In the genomic region with DNA sequence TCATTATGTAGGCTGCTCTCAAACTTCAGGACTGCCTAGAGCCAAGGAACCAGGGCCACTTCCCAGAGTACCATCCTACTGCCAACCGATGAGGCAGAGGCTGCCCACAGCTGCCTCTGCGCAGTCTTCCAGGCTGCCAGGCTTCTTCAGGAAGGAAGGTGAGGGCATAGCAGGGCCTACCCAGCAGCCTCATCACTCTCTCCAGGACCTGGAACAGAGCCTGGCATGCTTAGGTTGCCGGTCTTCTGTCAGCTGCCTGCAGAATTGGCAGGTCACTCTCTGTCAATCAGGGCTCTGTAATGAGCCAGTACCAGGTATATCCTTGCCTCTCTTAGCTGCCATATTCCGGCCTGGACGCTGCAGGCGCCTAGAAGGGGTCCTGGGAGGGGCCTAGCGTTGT, we compare ENCODE assay signal across 18 mouse cellular contexts. TPM values are rescaled to one million over a fixed set of nuclear protein-coding genes. Genes with fewer than 3 reads are reported as not detected.
DNase-seq lines count a peak whose midpoint lies in the region; ATAC-seq lines count a peak whose summit lies in the region.
"Had no signal": no experiment of that assay in that cellular context is flagged by ENCODE, and none has a peak within 500 bp of the region (broad histone marks: within the 10 kb centered on the region; RNA-seq: fewer than 3 reads in every experiment).

No protein-coding gene starts in this region.

- DNase-seq in cerebellum, adult 9-11 months, result peak; percentile 49
- DNase-seq in cerebellum, adult 8-10 months, result no peak
- no peak for DNase-seq in hindbrain, embryonic 10.5 days (ENCODE audit: low spot score)
- DNase-seq in hindbrain, embryonic 11.5 days (ENCODE audit: low spot score), result no peak
- DNase-seq in midbrain, embryonic 14.5 days, result no peak
- no peak for DNase-seq in midbrain, embryonic 11.5 days (ENCODE audit: low spot score, missing footprints)
- DNase-seq in MN1 (ENCODE audit: low spot score), result no peak
- DNase-seq in natural killer cell, adult 2 months (ENCODE audit: low spot score in 2 of 2), result no peak
- DNase-seq: adrenal gland, postnatal 25 days; forebrain, postnatal 0 days; lung, postnatal 14 days; retina, postnatal 1 day; spleen, adult 18-20 months had no signal

- peaks cover 47% of the 10 kb centered on the region for H3K4me1 ChIP-seq in hindbrain, embryonic 10.5 days (replicated peaks)
- H3K4me1 ChIP-seq in hindbrain, embryonic 11.5 days (replicated peaks; ENCODE audit: control insufficient read depth, insufficient read depth, low read length), result peaks cover 10% of the 10 kb centered on the region
- H3K4me1 ChIP-seq in midbrain, embryonic 14.5 days (ENCODE audit: control insufficient read depth, insufficient read depth, low read length), result peaks cover 16% of the 10 kb centered on the region; the same call in 1 of the 2 replicates
- peaks cover 13% of the 10 kb centered on the region for H3K4me1 ChIP-seq in midbrain, embryonic 11.5 days (ENCODE audit: control insufficient read depth, insufficient read depth, low read length)
- H3K4me1 ChIP-seq: stomach, embryonic 15.5 days had no signal

- no peak overlapping the region for H3K9ac ChIP-seq in hindbrain, embryonic 11.5 days (ENCODE audit: low read depth, low read length)
- H3K9ac ChIP-seq in midbrain, embryonic 14.5 days (replicated peaks; ENCODE audit: low read length), result no peak overlapping the region
- no peak overlapping the region for H3K9ac ChIP-seq in midbrain, embryonic 11.5 days (ENCODE audit: low read length)
- H3K9ac ChIP-seq: forebrain, postnatal 0 days; liver, embryonic 15.5 days; stomach, embryonic 15.5 days had no signal

- H3K27me3 ChIP-seq in hindbrain, embryonic 10.5 days (ENCODE audit: insufficient read depth, poor library complexity, severe bottlenecking), result no peaks in the 10 kb centered on the region
- no peaks in the 10 kb centered on the region for H3K27me3 ChIP-seq in hindbrain, embryonic 11.5 days (ENCODE audit: control insufficient read depth, insufficient read depth, low read length)
- H3K27me3 ChIP-seq in midbrain, embryonic 14.5 days (ENCODE audit: control insufficient read depth, insufficient read depth, low read length), result no peaks in the 10 kb centered on the region
- no peaks in the 10 kb centered on the region for H3K27me3 ChIP-seq in midbrain, embryonic 11.5 days (ENCODE audit: control insufficient read depth, insufficient read depth, low read length)
- H3K27me3 ChIP-seq: CH12.LX; liver, embryonic 15.5 days; stomach, embryonic 15.5 days had no signal

- WGBS in hindbrain, embryonic 10.5 days, result 77% methylated on average over 7 of the region's 7 CpGs
- 85% methylated on average over 7 of the region's 7 CpGs for WGBS in hindbrain, embryonic 11.5 days
- 76% methylated on average over 7 of the region's 7 CpGs for WGBS in midbrain, embryonic 14.5 days
- WGBS in midbrain, embryonic 11.5 days, result 79% methylated on average over 7 of the region's 7 CpGs

- peak overlapping the region; percentile 79 for H3K27ac ChIP-seq in hindbrain, embryonic 10.5 days
- no peak overlapping the region for H3K27ac ChIP-seq in hindbrain, embryonic 11.5 days (ENCODE audit: low read depth, low read length)
- 0 out of 2 replicates have a peak overlapping the region, but pooled peaks have one; percentile 8 for H3K27ac ChIP-seq in midbrain, embryonic 14.5 days (replicated peaks; ENCODE audit: low read depth, low read length)
- no peak overlapping the region for H3K27ac ChIP-seq in midbrain, embryonic 11.5 days (ENCODE audit: low read depth, low read length)
- H3K27ac ChIP-seq: liver, embryonic 15.5 days; stomach, embryonic 15.5 days had no signal

- H3K4me2 ChIP-seq in hindbrain, embryonic 11.5 days (replicated peaks; ENCODE audit: low read depth, low read length), result no peak overlapping the region
- H3K4me2 ChIP-seq in midbrain, embryonic 14.5 days (ENCODE audit: low read length), result no peak overlapping the region
- no peak overlapping the region for H3K4me2 ChIP-seq in midbrain, embryonic 11.5 days
- H3K4me2 ChIP-seq: heart, embryonic 11.5 days; liver, embryonic 15.5 days; stomach, embryonic 15.5 days had no signal

- no peak for ATAC-seq in hindbrain, embryonic 11.5 days (ENCODE audit: low FRiP score)
- no peak for ATAC-seq in midbrain, embryonic 14.5 days (ENCODE audit: low FRiP score, low TSS enrichment)
- ATAC-seq in midbrain, embryonic 11.5 days (ENCODE audit: low FRiP score), result no peak
- ATAC-seq: intestine, postnatal 0 days had no signal

- no peaks in the 10 kb centered on the region for H3K9me3 ChIP-seq in hindbrain, embryonic 10.5 days
- no peaks in the 10 kb centered on the region for H3K9me3 ChIP-seq in hindbrain, embryonic 11.5 days (ENCODE audit: control insufficient read depth, low read length)
- H3K9me3 ChIP-seq in midbrain, embryonic 14.5 days (ENCODE audit: control insufficient read depth, low read length), result no peaks in the 10 kb centered on the region
- no peaks in the 10 kb centered on the region for H3K9me3 ChIP-seq in midbrain, embryonic 11.5 days (ENCODE audit: control insufficient read depth, low read length)
- H3K9me3 ChIP-seq: liver, embryonic 15.5 days; stomach, embryonic 15.5 days had no signal

- no peaks in the 10 kb centered on the region for H3K36me3 ChIP-seq in hindbrain, embryonic 10.5 days
- H3K36me3 ChIP-seq in hindbrain, embryonic 11.5 days (ENCODE audit: control insufficient read depth, insufficient read depth, low read length), result no peaks in the 10 kb centered on the region
- H3K36me3 ChIP-seq in midbrain, embryonic 14.5 days (ENCODE audit: control insufficient read depth, insufficient read depth, low read length), result no peaks in the 10 kb centered on the region
- H3K36me3 ChIP-seq in midbrain, embryonic 11.5 days (ENCODE audit: control insufficient read depth, insufficient read depth, low read length), result no peaks in the 10 kb centered on the region
- H3K36me3 ChIP-seq: stomach, embryonic 15.5 days had no signal

- no peak overlapping the region for H3K4me3 ChIP-seq in hindbrain, embryonic 10.5 days
- no peak overlapping the region for H3K4me3 ChIP-seq in hindbrain, embryonic 11.5 days (ENCODE audit: low read depth, low read length)
- H3K4me3 ChIP-seq in midbrain, embryonic 14.5 days (replicated peaks; ENCODE audit: low read depth, low read length), result no peak overlapping the region
- H3K4me3 ChIP-seq in midbrain, embryonic 11.5 days (ENCODE audit: low read depth, low read length), result no peak overlapping the region
- H3K4me3 ChIP-seq: liver, embryonic 15.5 days; stomach, embryonic 15.5 days had no signal

RNA-seq across cellular contexts. Expression of gene Slc6a9, which starts 15.9 kb away (rescaled TPM):
- polyA plus RNA-seq in hindbrain, embryonic 10.5 days (2016; fragmentation: Nextera tagmentation; extraction: Ambion mirVana), result 7.2 and 7.3 TPM in 2 replicates
- polyA plus RNA-seq in hindbrain, embryonic 11.5 days (2014; fragmentation: Nextera tagmentation; extraction: Ambion mirVana), result 6.2 and 7.1 TPM in 2 replicates
- polyA plus RNA-seq in midbrain, embryonic 14.5 days (2014; fragmentation: Nextera tagmentation; extraction: Ambion mirVana), result 18.4 and 26.4 TPM in 2 replicates
- polyA plus RNA-seq in midbrain, embryonic 11.5 days (2014; fragmentation: Nextera tagmentation; extraction: Ambion mirVana), result 4.6 and 6.3 TPM in 2 replicates

RNA-seq across cellular contexts. Expression of gene Ccdc24, which starts 22.2 kb away (rescaled TPM):
- 2.0 and 2.4 TPM in 2 replicates for polyA plus RNA-seq in hindbrain, embryonic 10.5 days (2016; fragmentation: Nextera tagmentation; extraction: Ambion mirVana)
- 1.7 and 1.8 TPM in 2 replicates for polyA plus RNA-seq in hindbrain, embryonic 11.5 days (2014; fragmentation: Nextera tagmentation; extraction: Ambion mirVana)
- polyA plus RNA-seq in midbrain, embryonic 14.5 days (2014; fragmentation: Nextera tagmentation; extraction: Ambion mirVana), result 3.0 TPM in 2 replicates
- polyA plus RNA-seq in midbrain, embryonic 11.5 days (2014; fragmentation: Nextera tagmentation; extraction: Ambion mirVana), result 0.76 and 1.4 TPM in 2 replicates

RNA-seq across cellular contexts. Expression of gene B4galt2, which starts 33.1 kb away (rescaled TPM):
- polyA plus RNA-seq in hindbrain, embryonic 10.5 days (2016; fragmentation: Nextera tagmentation; extraction: Ambion mirVana), result 22.7 and 31.7 TPM in 2 replicates
- 27.3 and 27.9 TPM in 2 replicates for polyA plus RNA-seq in hindbrain, embryonic 11.5 days (2014; fragmentation: Nextera tagmentation; extraction: Ambion mirVana)
- polyA plus RNA-seq in midbrain, embryonic 14.5 days (2014; fragmentation: Nextera tagmentation; extraction: Ambion mirVana), result 78.1 and 94.2 TPM in 2 replicates
- 26.8 and 29.1 TPM in 2 replicates for polyA plus RNA-seq in midbrain, embryonic 11.5 days (2014; fragmentation: Nextera tagmentation; extraction: Ambion mirVana)

RNA-seq across cellular contexts. Expression of gene Atp6v0b, which starts 37.0 kb away (rescaled TPM):
- polyA plus RNA-seq in hindbrain, embryonic 10.5 days (2016; fragmentation: Nextera tagmentation; extraction: Ambion mirVana), result 208 and 263 TPM in 2 replicates
- 233 and 246 TPM in 2 replicates for polyA plus RNA-seq in hindbrain, embryonic 11.5 days (2014; fragmentation: Nextera tagmentation; extraction: Ambion mirVana)
- polyA plus RNA-seq in midbrain, embryonic 14.5 days (2014; fragmentation: Nextera tagmentation; extraction: Ambion mirVana), result 528 and 640 TPM in 2 replicates
- 214 and 216 TPM in 2 replicates for polyA plus RNA-seq in midbrain, embryonic 11.5 days (2014; fragmentation: Nextera tagmentation; extraction: Ambion mirVana)

RNA-seq across cellular contexts. Expression of gene Dph2, which starts 41.7 kb away (rescaled TPM):
- 27.1 and 27.5 TPM in 2 replicates for polyA plus RNA-seq in hindbrain, embryonic 10.5 days (2016; fragmentation: Nextera tagmentation; extraction: Ambion mirVana)
- polyA plus RNA-seq in hindbrain, embryonic 11.5 days (2014; fragmentation: Nextera tagmentation; extraction: Ambion mirVana), result 21.0 and 26.8 TPM in 2 replicates
- polyA plus RNA-seq in midbrain, embryonic 14.5 days (2014; fragmentation: Nextera tagmentation; extraction: Ambion mirVana), result 20.6 and 26.1 TPM in 2 replicates
- 23.9 and 27.7 TPM in 2 replicates for polyA plus RNA-seq in midbrain, embryonic 11.5 days (2014; fragmentation: Nextera tagmentation; extraction: Ambion mirVana)

Comparison
In these comparisons a context has a peak if more than half of its experiments do, and no peak if none do; other contexts are left out.
1. H3K27ac ChIP-seq: peak in hindbrain, embryonic 10.5 days (single experiment) and midbrain, embryonic 14.5 days (single experiment); none in hindbrain, embryonic 11.5 days (single experiment) and midbrain, embryonic 11.5 days (single experiment).